ENCODE assay signal across 12 mouse cellular contexts in genomic region chr1:136707394-136707793, GRCm38 (mm10).
A peak's percentile ranks its signal among the peaks of the same experiment; 100 is the strongest.
DNase-seq lines count a peak whose midpoint lies in the region; ATAC-seq and TF ChIP-seq lines count a peak whose summit lies in the region.
"Had no signal": no experiment of that assay in that cellular context is flagged by ENCODE, and none has a peak within 500 bp of the region (broad histone marks: within the 10 kb centered on the region; RNA-seq: fewer than 3 reads in every experiment).

No protein-coding gene starts in this region.

- TF ChIP-seq EP300 in heart, adult 2 months (IDR thresholded peaks at IDR 0.05; ENCODE audit: insufficient read depth, low read depth, low read length): no peak

- intact Hi-C loops in heart, adult 2 months (cut with DNase I): no loop called here

- no peaks in the 10 kb centered on the region for H3K27me3 ChIP-seq in heart, adult 2 months (ENCODE audit: control insufficient read depth, insufficient read depth, low read length)
- no peaks in the 10 kb centered on the region for H3K27me3 ChIP-seq in heart, embryonic 11.5 days (ENCODE audit: control insufficient read depth, insufficient read depth, low read length)
- no peaks in the 10 kb centered on the region; the same call in 1 of the 2 replicates for H3K27me3 ChIP-seq in cerebellum, adult 2 months (ENCODE audit: control insufficient read depth, insufficient read depth, low read length)
- H3K27me3 ChIP-seq: embryonic facial prominence, embryonic 13.5 days; limb, embryonic 15.5 days; Patski had no signal

- TF ChIP-seq POLR2A in heart, adult 2 months (IDR thresholded peaks at IDR 0.05; ENCODE audit: insufficient read depth, low read depth, low read length): no peak
- TF ChIP-seq POLR2A in cerebellum, adult 2 months (IDR thresholded peaks at IDR 0.05; ENCODE audit: borderline replicate concordance, insufficient read depth, low read length): no peak

- H3K79me2 ChIP-seq in heart, adult 2 months (replicated peaks; ENCODE audit: control insufficient read depth, insufficient read depth, low read length): no peaks in the 10 kb centered on the region

- H3K36me3 ChIP-seq in heart, adult 2 months (ENCODE audit: control insufficient read depth, insufficient read depth, low read length): no peaks in the 10 kb centered on the region
- H3K36me3 ChIP-seq in heart, embryonic 11.5 days (ENCODE audit: control insufficient read depth, insufficient read depth, low read length): no peaks in the 10 kb centered on the region
- H3K36me3 ChIP-seq: embryonic facial prominence, embryonic 13.5 days; limb, embryonic 15.5 days had no signal

- no peak overlapping the region for H3K4me3 ChIP-seq in heart, adult 2 months
- no peak overlapping the region for H3K4me3 ChIP-seq in heart, embryonic 11.5 days (ENCODE audit: low read depth, low read length)
- H3K4me3 ChIP-seq in cerebellum, adult 2 months (replicated peaks; ENCODE audit: insufficient read depth, low read depth, low read length): no peak overlapping the region
- H3K4me3 ChIP-seq: embryonic facial prominence, embryonic 13.5 days; limb, embryonic 15.5 days had no signal

- no peaks in the 10 kb centered on the region for H3K9me3 ChIP-seq in heart, embryonic 11.5 days (replicated peaks; ENCODE audit: control insufficient read depth, low read length)
- H3K9me3 ChIP-seq: embryonic facial prominence, embryonic 13.5 days; limb, embryonic 15.5 days had no signal

- WGBS in heart, adult 2 months: 81% methylated on average over 8 of the region's 8 CpGs
- 77% methylated on average over 8 of the region's 8 CpGs for WGBS in heart, embryonic 11.5 days (ENCODE audit: insufficient replicate concordance)
- WGBS in cerebellum, adult 2 months: 90% methylated on average over 8 of the region's 8 CpGs

- no peak overlapping the region for H3K4me2 ChIP-seq in heart, embryonic 11.5 days
- H3K4me2 ChIP-seq: embryonic facial prominence, embryonic 13.5 days; hindbrain, embryonic 14.5 days; limb, embryonic 15.5 days had no signal

- H3K27ac ChIP-seq in heart, adult 2 months: no peak overlapping the region
- no peak overlapping the region for H3K27ac ChIP-seq in heart, embryonic 11.5 days (ENCODE audit: low read depth, low read length)
- no peak overlapping the region for H3K27ac ChIP-seq in cerebellum, adult 2 months (ENCODE audit: insufficient read depth, low read length)
- H3K27ac ChIP-seq: embryonic facial prominence, embryonic 13.5 days; hindbrain, embryonic 14.5 days; limb, embryonic 15.5 days had no signal

- peak; percentile 41 to 52 for DNase-seq in heart, adult 2 months
- DNase-seq in CD4-positive helper T cell, adult 2 months (ENCODE audit: low read depth, low spot score): peak; percentile 57
- DNase-seq in heart, adult 9 months (ENCODE audit: low spot score in 2 of 2): peak; percentile 30 to 31
- DNase-seq in kidney, adult 9 months: no peak
- DNase-seq in cerebellum, adult 2 months: no peak
- DNase-seq in urinary bladder, postnatal 14 days (ENCODE audit: low spot score): no peak

- no peak for TF ChIP-seq CTCF in heart, adult 2 months (IDR thresholded peaks at IDR 0.05)
- no peak for TF ChIP-seq CTCF in cerebellum, adult 2 months (IDR thresholded peaks at IDR 0.05; ENCODE audit: borderline replicate concordance, insufficient read depth, low read depth, low read length)

- no peak for ATAC-seq in heart, embryonic 11.5 days (replicated peaks; ENCODE audit: insufficient number of reproducible peaks, low FRiP score, low TSS enrichment)
- ATAC-seq in monocyte, adult 5-6 weeks (replicated peaks; ENCODE audit: insufficient number of reproducible peaks, low FRiP score, low TSS enrichment, poor library complexity, severe bottlenecking): peak; percentile 25; the same call in 1 of the 2 replicates
- ATAC-seq: Patski had no signal

- H3K4me1 ChIP-seq in heart, adult 2 months (ENCODE audit: control insufficient read depth, insufficient read depth, low read length): no peaks in the 10 kb centered on the region
- H3K4me1 ChIP-seq in heart, embryonic 11.5 days (ENCODE audit: control insufficient read depth, insufficient read depth, low read length): no peaks in the 10 kb centered on the region
- H3K4me1 ChIP-seq in cerebellum, adult 2 months (ENCODE audit: control insufficient read depth, insufficient read depth, low read length): no peaks in the 10 kb centered on the region
- H3K4me1 ChIP-seq: embryonic facial prominence, embryonic 13.5 days; limb, embryonic 15.5 days had no signal

- no peak overlapping the region for H3K9ac ChIP-seq in heart, adult 2 months (ENCODE audit: low read depth, low read length)
- no peak overlapping the region for H3K9ac ChIP-seq in heart, embryonic 11.5 days (ENCODE audit: low read depth, low read length)
- H3K9ac ChIP-seq: embryonic facial prominence, embryonic 13.5 days; hindbrain, embryonic 14.5 days; limb, embryonic 15.5 days had no signal

Comparison
In these comparisons a context has a peak if more than half of its experiments do, and no peak if none do; other contexts are left out.
1. DNase-seq: peak in heart, adult 2 months (2 of 2), CD4-positive helper T cell, adult 2 months (single experiment) and heart, adult 9 months (2 of 2); none in kidney, adult 9 months (single experiment), cerebellum, adult 2 months (0 of 2) and urinary bladder, postnatal 14 days (single experiment).